Mouse (Mus musculus): ENCODE data around the gene Gm38392.

The Gm38392 gene

DNA sequence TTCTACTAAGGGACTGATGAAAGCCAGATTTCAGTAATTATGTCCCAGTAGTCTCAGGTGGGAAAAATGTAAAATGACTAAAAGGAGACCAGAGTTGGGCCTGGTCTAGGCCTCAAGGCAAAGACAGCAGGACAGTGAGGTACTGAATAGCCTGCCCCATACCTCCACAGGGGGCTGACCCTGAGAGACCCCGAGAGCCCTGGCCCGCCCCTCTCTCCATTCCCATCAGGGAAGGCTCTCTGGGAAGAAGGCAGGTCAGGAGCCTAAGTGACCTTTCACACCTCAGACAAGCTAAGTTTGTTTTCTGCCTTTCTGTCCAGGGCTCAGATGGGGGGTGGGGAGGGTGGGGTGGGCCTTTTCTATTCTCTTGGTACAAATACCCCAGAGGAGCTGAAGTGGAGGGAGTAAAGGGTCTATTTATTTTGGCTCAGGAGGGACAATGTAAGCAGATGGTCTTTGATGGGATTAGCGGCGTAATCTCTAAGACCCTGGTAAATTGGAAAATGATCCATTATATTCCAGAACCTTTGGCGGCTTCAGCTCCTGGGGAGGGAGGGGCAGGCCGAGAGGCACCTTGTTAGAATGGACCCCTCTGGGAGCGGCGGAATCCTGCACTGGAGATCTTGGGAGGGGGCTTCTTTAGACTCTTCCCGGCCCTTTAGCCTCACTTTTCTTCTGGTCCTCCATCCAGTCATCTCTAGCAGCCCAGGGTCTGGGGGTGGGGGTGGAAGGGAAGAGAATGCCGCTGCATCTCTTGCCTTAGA is 89.1 kb downstream of the Gm38392 start:
- DNase-seq = no peak

All from lung, postnatal 10 days (tissue).